Mouse (Mus musculus) heart, embryonic 12.5 days (tissue): ENCODE measurements around the gene BC034090. TPM values are rescaled to one million over a fixed set of nuclear protein-coding genes. Genes with fewer than 3 reads are reported as not detected.
"Not testable (repeated sequence)": the region's sequence is repeated elsewhere in the genome, so short reads cannot be mapped to it uniquely, and the experiment has no call there.

ENCODE experiments used
- ATAC-seq: fragments of 200-750 bp; cut with Nextera tagmentation; 2 replicates; pipeline ENCODE4 v1.8.0; 2017; ENCODE audit warnings: moderate TSS enrichment, moderate library complexity; ENCODE audit not compliant: insufficient number of reproducible peaks, low FRiP score
- H3K27ac ChIP-seq: fragments of 300-500 bp; sonication (generic); 2 replicates; pipeline ENCODE4 v1.5.1; 2016; ENCODE audit warnings: mild to moderate bottlenecking, moderate library complexity; ENCODE audit not compliant: poor library complexity, severe bottlenecking
- H3K27me3 ChIP-seq: fragments of 300-500 bp; sonication (generic); replicated peaks from 2 replicates; pipeline ENCODE4 v1.6.1; 2016; ENCODE audit warnings: mild to moderate bottlenecking, moderate library complexity
- H3K36me3 ChIP-seq: fragments of 300-500 bp; sonication (generic); 2 replicates; pipeline ENCODE4 v1.6.1; 2016; ENCODE audit warnings: mild to moderate bottlenecking, moderate library complexity
- H3K4me1 ChIP-seq: fragments of 300-500 bp; sonication (generic); replicated peaks from 2 replicates; pipeline ENCODE4 v1.6.1; 2016; ENCODE audit warnings: mild to moderate bottlenecking
- H3K4me2 ChIP-seq: fragments of 300-500 bp; sonication (generic); 2 replicates; pipeline ENCODE4 v1.6.1; 2016; ENCODE audit warnings: mild to moderate bottlenecking, moderate library complexity
- H3K4me3 ChIP-seq: fragments of 300-500 bp; sonication (generic); 2 replicates; pipeline ENCODE4 v1.5.1; 2016; ENCODE audit warnings: mild to moderate bottlenecking
- H3K9ac ChIP-seq: fragments of 300-500 bp; sonication (generic); 2 replicates; pipeline ENCODE4 v1.6.1; 2016; ENCODE audit warnings: mild to moderate bottlenecking, moderate library complexity
- H3K9me3 ChIP-seq: fragments of 300-500 bp; sonication (generic); replicated peaks from 2 replicates; pipeline ENCODE4 v1.6.1; 2016; ENCODE audit warnings: mild to moderate bottlenecking, moderate library complexity
- WGBS: fragments of 180-500 bp; shearing (Covaris S2); methylation state at CpG from one replicate; pipeline ENCODE4 v1.1.7; 2016; 5-methylcytosine and 5-hydroxymethylcytosine counted together
- polyA plus RNA-seq: library from polyadenylated mRNA; unstranded; fragments of >200 nt; fragmentation: Nextera tagmentation; extraction: Ambion mirVana; gene quantifications from 2 replicates; pipeline ENCODE4 v1.2.1, GENCODE M21; 2016

The BC034090 gene
- polyA plus RNA-seq, 1 experiment from 2014 or later = 9.0 TPM

DNA sequence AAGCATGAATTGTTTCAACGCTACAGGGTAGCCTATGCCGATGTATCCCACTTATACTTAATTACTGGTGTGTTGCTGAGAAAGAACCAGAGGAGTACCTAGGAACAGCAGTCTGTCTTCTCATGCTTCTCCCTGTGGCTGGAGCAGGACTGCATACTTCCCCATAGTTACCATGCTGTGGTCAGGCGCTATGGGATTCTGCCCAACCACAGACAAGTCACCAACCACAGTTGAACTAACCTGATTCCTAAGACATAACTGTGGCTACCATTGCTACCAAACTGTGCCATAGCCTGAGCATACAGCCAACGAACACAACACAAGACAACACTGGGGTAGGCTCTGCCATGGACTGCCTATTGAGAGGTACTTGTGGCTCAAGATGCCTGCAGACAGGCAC, 28.7 kb upstream of the BC034090 start:
- Histone ChIP-seq H3K9ac (no peak overlapping the region), H3K9me3 (no peaks in the 10 kb centered on the region), H3K4me3 (no peak overlapping the region), H3K4me2 (no peak overlapping the region), H3K27ac (no peak overlapping the region), H3K27me3 (no peaks in the 10 kb centered on the region), H3K4me1 (peaks cover 11% of the 10 kb centered on the region), H3K36me3 (no peaks in the 10 kb centered on the region)
- no peak for ATAC-seq
- WGBS = 87% methylated on average over 4 of the region's 4 CpGs

DNA sequence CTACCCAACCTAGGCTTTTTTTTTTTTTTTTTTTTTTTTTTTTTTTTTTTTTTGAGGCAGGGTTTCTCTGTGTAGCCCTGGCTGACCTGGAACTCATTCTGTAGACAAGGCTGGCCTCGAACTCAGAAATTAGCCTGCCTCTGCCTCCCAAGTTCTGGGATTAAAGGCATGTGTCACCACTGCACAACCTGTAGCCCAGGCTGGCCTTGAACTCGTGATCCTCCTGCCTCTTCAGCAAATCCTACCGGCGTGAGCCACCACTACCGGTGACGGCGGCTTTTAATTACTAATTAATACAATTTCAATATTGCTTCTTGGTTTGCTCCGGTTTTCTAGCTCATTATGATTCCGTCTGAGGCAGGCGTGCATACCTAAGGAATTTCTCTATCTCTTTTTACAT, 18.3 kb upstream of the BC034090 start:
- not testable (repeated sequence) for ATAC-seq, H3K9ac ChIP-seq
- 90% methylated on average over 10 of the region's 10 CpGs for WGBS

DNA sequence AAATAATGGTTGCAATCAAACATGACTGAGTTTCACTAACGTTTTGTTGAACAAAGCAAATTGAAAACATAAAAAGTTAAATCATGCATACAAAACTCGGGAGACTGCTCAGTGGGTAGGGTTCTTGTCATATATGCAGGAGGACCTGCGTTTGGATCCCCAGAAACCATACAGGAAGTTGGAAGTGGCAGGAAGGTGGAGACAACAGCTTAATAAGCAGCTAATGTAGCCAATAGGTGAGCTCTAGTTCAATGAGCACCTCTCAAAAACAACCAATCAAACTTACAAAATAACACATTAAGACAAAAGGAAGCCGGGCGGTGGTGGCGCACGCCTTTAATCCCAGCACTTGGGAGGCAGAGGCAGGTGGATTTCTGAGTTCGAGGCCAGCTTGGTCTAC, 10.1 kb upstream of the BC034090 start:
- H3K9me3 ChIP-seq = no peaks in the 10 kb centered on the region
- peaks cover 8% of the 10 kb centered on the region; the same call in 1 of the 2 replicates for H3K4me1 ChIP-seq
- no peaks in the 10 kb centered on the region for H3K27me3 ChIP-seq
- no peak overlapping the region for H3K9ac ChIP-seq
- WGBS = 84% methylated on average over 8 of the region's 8 CpGs
- ATAC-seq = no peak
- no peak overlapping the region for H3K4me3 ChIP-seq
- H3K36me3 ChIP-seq = no peaks in the 10 kb centered on the region
- H3K27ac ChIP-seq = no peak overlapping the region
- H3K4me2 ChIP-seq = no peak overlapping the region

More for the DNA sequence above, 18.3 kb upstream of the BC034090 start:
- H3K27ac ChIP-seq, H3K9me3 ChIP-seq, H3K4me3 ChIP-seq, H3K36me3 ChIP-seq, H3K4me1 ChIP-seq, H3K4me2 ChIP-seq, H3K27me3 ChIP-seq: not testable (repeated sequence)

DNA sequence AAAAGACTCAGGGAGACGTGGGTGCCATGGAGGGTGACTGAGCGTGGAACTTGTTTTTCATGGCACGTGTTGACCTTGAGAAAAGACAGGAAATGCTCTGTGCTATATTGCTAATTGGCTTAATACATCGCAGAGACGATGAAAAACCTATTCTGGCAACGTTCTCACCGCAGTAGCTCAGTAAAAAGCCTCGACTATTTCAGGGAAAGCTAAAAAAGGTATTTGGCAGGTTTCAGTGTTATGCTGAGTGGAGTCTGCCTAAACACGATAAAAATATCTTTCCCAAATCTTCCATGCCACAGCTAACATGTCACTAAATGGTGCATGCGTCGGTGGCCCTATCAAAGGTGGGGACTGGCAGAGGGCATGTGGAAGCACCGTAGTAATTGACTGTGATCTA, 8.9 kb upstream of the BC034090 start:
- Histone ChIP-seq H3K9ac (no peak overlapping the region), H3K4me2 (no peak overlapping the region), H3K4me3 (no peak overlapping the region), H3K4me1 (peaks cover 8% of the 10 kb centered on the region; the same call in 1 of the 2 replicates), H3K36me3 (no peaks in the 10 kb centered on the region), H3K9me3 (no peaks in the 10 kb centered on the region), H3K27ac (no peak overlapping the region), H3K27me3 (no peaks in the 10 kb centered on the region)
- WGBS = 67% methylated on average over 12 of the region's 12 CpGs
- no peak for ATAC-seq

DNA sequence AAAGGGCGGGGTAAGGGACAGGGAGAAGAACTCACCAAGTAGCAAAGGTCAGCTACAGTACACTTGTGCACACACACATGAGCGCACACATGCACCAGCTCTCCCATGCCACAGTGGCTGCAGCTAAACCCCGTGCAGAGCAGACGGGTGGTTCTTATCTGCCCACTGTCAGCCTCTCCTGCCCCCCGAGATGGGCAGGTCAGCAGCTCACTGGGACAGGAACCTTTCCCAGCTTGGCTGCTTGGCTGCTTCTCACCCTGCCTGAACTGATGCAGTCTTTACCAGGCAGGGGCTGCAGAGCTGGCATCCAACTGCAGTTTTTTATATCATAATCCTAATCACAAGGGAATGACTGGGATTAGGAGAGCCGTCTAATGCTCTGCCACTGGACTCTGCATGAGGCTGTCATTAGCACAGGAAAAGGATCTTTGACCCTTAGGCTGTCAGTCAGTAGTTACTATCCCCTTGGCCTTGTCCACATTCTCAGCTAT, 8.4 kb upstream of the BC034090 start:
- Histone ChIP-seq H3K4me1 (peaks cover 8% of the 10 kb centered on the region; the same call in 1 of the 2 replicates), H3K27ac (no peak overlapping the region), H3K9me3 (no peaks in the 10 kb centered on the region), H3K4me3 (no peak overlapping the region), H3K27me3 (no peaks in the 10 kb centered on the region), H3K36me3 (no peaks in the 10 kb centered on the region), H3K9ac (no peak overlapping the region), H3K4me2 (no peak overlapping the region)
- WGBS = 36% methylated on average over 6 of the region's 6 CpGs
- no peak for ATAC-seq

DNA sequence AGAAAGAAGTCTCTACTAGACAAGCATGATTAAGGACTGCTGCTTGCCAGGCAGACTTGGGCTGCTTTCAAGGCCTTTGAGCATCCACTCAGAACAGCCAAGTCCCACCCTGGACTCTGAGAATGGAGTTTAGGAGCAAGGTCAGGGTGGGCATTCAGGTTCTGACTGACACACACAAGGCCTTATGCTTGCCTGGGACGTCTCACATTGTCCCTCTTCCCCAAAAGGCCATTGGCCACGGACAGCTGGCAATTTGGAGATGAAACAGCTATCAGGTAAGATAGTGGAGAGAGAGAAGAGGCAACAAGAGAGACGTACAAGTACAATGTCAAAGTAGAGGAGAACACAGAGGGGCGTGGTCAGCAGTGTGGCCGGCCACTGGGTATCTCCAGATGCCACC, 7.4 kb upstream of the BC034090 start:
- Histone ChIP-seq H3K4me2 (no peak overlapping the region), H3K36me3 (no peaks in the 10 kb centered on the region), H3K27ac (no peak overlapping the region), H3K27me3 (no peaks in the 10 kb centered on the region), H3K9me3 (no peaks in the 10 kb centered on the region), H3K4me3 (no peak overlapping the region), H3K9ac (no peak overlapping the region), H3K4me1 (peaks cover 14% of the 10 kb centered on the region; the same call in 1 of the 2 replicates)
- 58% methylated on average over 5 of the region's 5 CpGs for WGBS
- no peak for ATAC-seq

DNA sequence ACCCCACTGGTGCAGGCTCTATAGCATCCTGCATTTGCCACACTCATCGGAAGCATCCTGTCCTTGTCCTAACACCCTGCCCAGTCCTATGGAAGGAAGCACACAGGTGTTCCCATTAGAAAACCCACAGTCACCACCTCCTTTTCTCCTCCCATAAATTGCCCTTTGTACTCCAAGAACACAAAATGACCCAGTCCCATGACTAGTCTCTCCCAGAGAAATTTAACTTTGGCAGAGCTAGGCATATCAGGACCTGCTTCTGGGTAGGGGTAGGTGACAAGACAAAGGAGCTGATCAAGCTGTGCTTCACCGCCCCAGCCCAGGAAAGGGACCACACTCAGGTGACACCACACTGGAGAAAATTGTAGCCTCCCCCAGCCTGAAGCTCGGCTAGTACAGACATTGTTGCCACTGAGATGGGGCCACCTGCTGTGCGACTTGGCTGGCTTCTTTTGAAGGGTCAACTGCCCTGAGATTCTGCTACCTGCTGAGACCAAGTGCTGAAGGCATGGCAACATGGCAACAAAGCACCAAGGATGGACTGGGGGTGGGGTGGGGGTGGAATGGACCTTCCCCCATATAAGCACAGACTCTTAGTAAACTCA, 6.4 kb upstream of the BC034090 start:
- no peak for ATAC-seq
- Histone ChIP-seq H3K36me3 (no peaks in the 10 kb centered on the region), H3K27me3 (no peaks in the 10 kb centered on the region), H3K4me3 (no peak overlapping the region), H3K9ac (no peak overlapping the region), H3K27ac (no peak overlapping the region), H3K9me3 (no peaks in the 10 kb centered on the region), H3K4me2 (no peak overlapping the region), H3K4me1 (peaks cover 16% of the 10 kb centered on the region)
- WGBS = 36% methylated on average over 4 of the region's 4 CpGs

DNA sequence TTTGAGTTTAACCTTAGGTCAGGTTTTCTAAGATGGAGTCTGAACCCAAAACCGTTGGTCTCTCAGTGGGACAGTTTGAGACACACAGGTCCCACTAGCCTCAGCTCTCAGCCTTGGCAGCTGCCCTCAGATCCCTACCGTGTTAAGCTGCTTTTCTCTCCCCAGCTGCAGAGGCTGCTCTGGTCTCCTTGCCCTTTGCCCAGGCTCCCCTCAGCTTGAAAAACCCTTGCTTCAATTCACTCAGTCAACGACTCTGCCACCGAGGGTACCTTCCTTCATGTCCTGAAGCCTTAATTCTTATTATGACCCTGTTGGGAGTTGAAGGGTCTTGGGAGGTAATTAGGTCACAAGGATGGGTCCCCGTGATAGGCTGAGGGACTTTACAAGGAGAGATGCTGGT, 5.7 kb upstream of the BC034090 start:
- H3K9ac ChIP-seq = no peak overlapping the region
- no peak overlapping the region for H3K27ac ChIP-seq
- WGBS = 43% methylated on average over 5 of the region's 5 CpGs

DNA sequence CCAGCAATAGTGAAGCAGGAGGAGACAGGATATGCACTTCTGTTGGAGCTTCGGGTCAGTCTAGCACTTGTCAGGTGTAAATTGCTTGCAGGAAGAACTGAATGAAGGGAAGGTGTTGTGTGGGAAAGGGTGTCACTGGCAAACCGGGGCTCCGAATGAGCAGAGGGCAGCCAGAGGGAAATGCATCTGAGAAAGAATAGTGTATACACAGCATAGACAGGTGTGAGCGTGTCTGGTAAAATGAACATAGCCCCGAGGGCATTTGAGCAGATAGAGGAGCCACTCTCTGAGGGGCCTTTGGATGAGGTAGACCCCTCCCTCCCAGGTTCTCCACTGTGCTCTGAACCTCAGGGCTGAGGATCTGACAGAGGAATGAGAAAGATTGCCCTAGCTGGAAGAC, 3.8 kb upstream of the BC034090 start:
- ATAC-seq = no peak
- H3K4me2 ChIP-seq = no peak overlapping the region
- H3K4me3 ChIP-seq = no peak overlapping the region
- no peak overlapping the region for H3K27ac ChIP-seq
- H3K9me3 ChIP-seq = no peaks in the 10 kb centered on the region
- no peak overlapping the region for H3K9ac ChIP-seq
- H3K36me3 ChIP-seq = no peaks in the 10 kb centered on the region
- WGBS = 46% methylated on average over 5 of the region's 5 CpGs
- H3K4me1 ChIP-seq = peaks cover 22% of the 10 kb centered on the region
- H3K27me3 ChIP-seq = no peaks in the 10 kb centered on the region

More for the DNA sequence above, 5.7 kb upstream of the BC034090 start:
- no peak for ATAC-seq
- Histone ChIP-seq H3K27me3 (no peaks in the 10 kb centered on the region), H3K4me3 (no peak overlapping the region), H3K4me1 (peaks cover 23% of the 10 kb centered on the region), H3K4me2 (no peak overlapping the region), H3K36me3 (no peaks in the 10 kb centered on the region), H3K9me3 (no peaks in the 10 kb centered on the region)

DNA sequence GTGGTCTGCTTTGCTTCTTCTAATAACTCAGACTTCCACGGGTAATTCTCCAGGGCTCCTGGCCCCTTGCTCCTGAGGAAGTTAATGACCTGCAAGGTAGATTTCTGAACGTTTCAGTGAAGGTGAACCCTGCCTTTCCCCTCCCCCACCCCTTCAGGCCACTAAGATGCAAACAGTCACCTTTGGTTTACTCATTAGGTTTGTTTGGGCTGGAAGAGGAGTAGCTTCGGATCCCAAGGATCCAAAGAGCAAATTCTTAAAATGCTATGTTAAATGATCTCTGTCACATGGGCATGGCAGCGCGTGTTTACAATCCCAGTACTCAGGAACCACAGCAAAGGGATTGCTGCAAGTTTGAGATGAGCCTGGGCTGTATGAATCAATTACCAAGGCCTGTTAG, 3.2 kb upstream of the BC034090 start:
- ATAC-seq = no peak
- WGBS = 28% methylated on average over 5 of the region's 5 CpGs
- Histone ChIP-seq H3K27ac (no peak overlapping the region), H3K4me3 (no peak overlapping the region), H3K9ac (no peak overlapping the region), H3K4me2 (no peak overlapping the region), H3K9me3 (no peaks in the 10 kb centered on the region), H3K36me3 (no peaks in the 10 kb centered on the region), H3K27me3 (no peaks in the 10 kb centered on the region), H3K4me1 (peaks cover 20% of the 10 kb centered on the region)

DNA sequence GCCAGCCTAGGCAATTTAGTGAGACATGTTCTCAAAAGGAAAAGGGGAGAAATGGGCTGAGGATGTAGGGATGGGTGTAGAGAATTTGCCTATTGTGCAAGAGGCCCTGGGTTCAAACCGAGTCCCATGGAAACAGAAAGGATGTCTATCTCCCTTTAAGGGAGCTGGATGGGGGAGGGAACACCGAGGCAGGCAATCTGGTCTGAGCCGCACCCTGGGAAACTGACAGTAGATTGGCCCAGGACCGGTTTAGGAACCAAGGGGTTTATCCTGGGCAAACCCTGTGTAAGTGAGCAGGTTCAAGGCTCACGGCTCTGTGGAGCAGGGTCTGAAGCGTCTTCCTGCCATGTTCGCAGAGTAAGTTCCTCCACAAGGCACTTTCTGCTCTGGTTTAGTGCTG, 1.3 kb upstream of the BC034090 start:
- Histone ChIP-seq H3K27me3 (no peaks in the 10 kb centered on the region), H3K9me3 (no peaks in the 10 kb centered on the region), H3K9ac (peak overlapping the region; percentile 95; the same call in 1 of the 2 replicates), H3K27ac (0 out of 2 replicates have a peak overlapping the region, but pooled peaks have one; percentile 92), H3K4me2 (peak overlapping the region; percentile 78), H3K4me1 (peaks cover 31% of the 10 kb centered on the region), H3K4me3 (peak overlapping the region; percentile 87), H3K36me3 (peaks cover 16% of the 10 kb centered on the region)
- ATAC-seq = no peak
- 60% methylated on average over 7 of the region's 7 CpGs for WGBS

DNA sequence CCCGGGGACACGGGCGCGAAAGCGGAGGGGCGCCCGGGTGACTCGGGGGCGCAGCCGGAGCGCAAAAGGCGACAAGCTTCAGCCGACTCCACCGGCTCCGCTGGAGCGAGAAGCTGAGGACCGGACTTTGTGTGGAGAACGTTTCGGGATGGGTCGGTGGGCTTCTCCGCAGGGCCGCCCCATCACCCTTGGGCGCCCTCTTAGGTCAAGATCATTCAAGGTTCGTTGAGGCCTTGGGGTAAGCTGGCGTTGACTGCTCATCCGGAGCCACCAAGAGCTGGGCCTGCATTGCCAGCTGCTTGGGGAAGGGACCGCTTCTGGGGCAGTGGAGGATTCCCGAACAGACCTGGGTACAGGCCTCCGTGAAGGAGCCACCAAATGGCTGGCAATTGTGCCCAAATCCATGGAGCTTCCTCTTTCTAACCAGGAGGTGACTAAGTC, 547 bp upstream of the BC034090 start:
- peak overlapping the region; percentile 95 for H3K9ac ChIP-seq
- H3K4me2 ChIP-seq = peak overlapping the region; percentile 78
- H3K36me3 ChIP-seq = peaks cover 23% of the 10 kb centered on the region
- ATAC-seq = peak; percentile 35
- H3K4me3 ChIP-seq = peak overlapping the region; percentile 87
- peak overlapping the region; percentile 92 for H3K27ac ChIP-seq
- peaks cover 38% of the 10 kb centered on the region for H3K4me1 ChIP-seq
- H3K9me3 ChIP-seq = no peaks in the 10 kb centered on the region
- H3K27me3 ChIP-seq = no peaks in the 10 kb centered on the region
- WGBS = 1% methylated on average over 28 of the region's 29 CpGs
